In the genomic region with DNA sequence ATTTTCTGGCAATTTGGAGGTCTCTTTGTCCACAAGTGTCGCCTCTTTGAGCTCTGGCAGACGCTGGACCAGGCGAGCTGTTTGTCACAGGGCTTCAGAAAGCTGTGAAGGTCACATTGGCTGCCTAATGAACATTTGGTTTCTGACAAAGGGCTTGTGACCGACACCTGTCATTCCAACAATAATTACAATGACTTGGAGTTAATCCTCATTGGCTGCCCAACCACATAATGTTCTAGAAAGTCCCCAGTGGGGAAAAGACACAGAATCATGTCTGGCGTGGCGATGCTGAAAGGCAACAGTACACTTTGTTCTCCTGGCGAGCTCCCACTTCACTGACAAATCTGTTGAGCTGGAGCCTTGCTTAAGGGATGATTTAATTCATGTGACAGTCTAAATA, we compare ENCODE assay signal across 11 mouse cellular contexts.
DNase-seq lines count a peak whose midpoint lies in the region; ATAC-seq lines count a peak whose summit lies in the region.
"Had no signal": no experiment of that assay in that cellular context is flagged by ENCODE, and none has a peak within 500 bp of the region (broad histone marks: within the 10 kb centered on the region; RNA-seq: fewer than 3 reads in every experiment).

No protein-coding gene starts in this region.

- H3K4me3 ChIP-seq in intestine, embryonic 15.5 days (replicated peaks) = no peak overlapping the region
- H3K4me3 ChIP-seq: lung, embryonic 15.5 days had no signal

- H3K4me2 ChIP-seq in intestine, embryonic 15.5 days (replicated peaks) = no peak overlapping the region
- H3K4me2 ChIP-seq: lung, embryonic 15.5 days had no signal

- H3K9me3 ChIP-seq in intestine, embryonic 15.5 days = no peaks in the 10 kb centered on the region
- H3K9me3 ChIP-seq: lung, embryonic 15.5 days had no signal

- H3K4me1 ChIP-seq in intestine, embryonic 15.5 days (replicated peaks) = no peaks in the 10 kb centered on the region
- H3K4me1 ChIP-seq: lung, embryonic 15.5 days had no signal

- no peak overlapping the region for H3K9ac ChIP-seq in intestine, embryonic 15.5 days
- H3K9ac ChIP-seq: lung, embryonic 15.5 days had no signal

- H3K36me3 ChIP-seq in intestine, embryonic 15.5 days = no peaks in the 10 kb centered on the region
- H3K36me3 ChIP-seq: lung, embryonic 15.5 days had no signal

- no peak for ATAC-seq in intestine, embryonic 15.5 days

- no peaks in the 10 kb centered on the region for H3K27me3 ChIP-seq in intestine, embryonic 15.5 days (replicated peaks)
- H3K27me3 ChIP-seq: lung, embryonic 15.5 days had no signal

- no peak overlapping the region for H3K27ac ChIP-seq in intestine, embryonic 15.5 days
- H3K27ac ChIP-seq: lung, embryonic 15.5 days had no signal

- WGBS in intestine, embryonic 15.5 days = 67% methylated on average over 7 of the region's 7 CpGs

- peak; percentile 24 for DNase-seq in kidney, postnatal 14 days
- DNase-seq in kidney, postnatal 36 days = no peak
- peak; percentile 26 for DNase-seq in urinary bladder, postnatal 14 days (ENCODE audit: low spot score)
- no peak for DNase-seq in urinary bladder, postnatal 4 days (ENCODE audit: low spot score in 2 of 2)
- DNase-seq in heart, postnatal 4 days = peak; percentile 45
- no peak for DNase-seq in spleen, postnatal 36 days (ENCODE audit: low spot score in 2 of 2)
- DNase-seq: adrenal gland, adult 8-10 months; cerebellum, postnatal 25 days; kidney, adult 9 months had no signal

Comparison
In these comparisons a context has a peak if more than half of its experiments do, and no peak if none do; other contexts are left out.
1. DNase-seq: peak in kidney, postnatal 14 days (single experiment), urinary bladder, postnatal 14 days (single experiment) and heart, postnatal 4 days (single experiment); none in kidney, postnatal 36 days (0 of 2), urinary bladder, postnatal 4 days (0 of 2) and spleen, postnatal 36 days (0 of 2).